Comparison of ENCODE assay signal across 25 mouse cellular contexts in genomic region chr4:41495076-41495475, GRCm38 (mm10). TPM values are rescaled to one million over a fixed set of nuclear protein-coding genes. Genes with fewer than 3 reads are reported as not detected.
DNase-seq lines count a peak whose midpoint lies in the region; ATAC-seq and TF ChIP-seq lines count a peak whose summit lies in the region.
"Had no signal": no experiment of that assay in that cellular context is flagged by ENCODE, and none has a peak within 500 bp of the region (broad histone marks: within the 10 kb centered on the region; RNA-seq: fewer than 3 reads in every experiment).

No protein-coding gene starts in this region.

- no peak overlapping the region for H3K4me2 ChIP-seq in intestine, embryonic 15.5 days (replicated peaks)
- no peak overlapping the region for H3K4me2 ChIP-seq in intestine, postnatal 0 days (replicated peaks; ENCODE audit: low read depth)
- no peak overlapping the region for H3K4me2 ChIP-seq in midbrain, embryonic 16.5 days (ENCODE audit: low read length)
- no peak overlapping the region for H3K4me2 ChIP-seq in midbrain, embryonic 13.5 days (replicated peaks)
- peak overlapping the region; percentile 40 for H3K4me2 ChIP-seq in myocyte (ENCODE audit: low read depth)
- H3K4me2 ChIP-seq: heart, embryonic 13.5 days; hindbrain, embryonic 15.5 days had no signal

- ATAC-seq in intestine, embryonic 15.5 days, result no peak
- no peak for ATAC-seq in intestine, postnatal 0 days
- no peak for ATAC-seq in midbrain, embryonic 16.5 days
- no peak for ATAC-seq in midbrain, embryonic 13.5 days
- ATAC-seq: CD4-positive, CD25-positive, alpha-beta regulatory T cell, adult 4 months had no signal

- TF ChIP-seq POLR2A in myocyte (IDR thresholded peaks at IDR 0.05; ENCODE audit: insufficient read length, low read depth), result no peak

- DNase-seq in layer of hippocampus, adult 2 months (ENCODE audit: low spot score in 2 of 2), result no peak
- DNase-seq in layer of hippocampus, adult 18-20 months (ENCODE audit: low spot score in 2 of 2), result no peak
- no peak for DNase-seq in thymus, postnatal 36 days
- DNase-seq: adrenal gland, adult 8-10 months; adrenal gland, postnatal 25 days; cerebellum, adult 18-20 months; cerebellum, adult 9-10 months; cerebellum, postnatal 14 days; forebrain, postnatal 0 days; gastrocnemius, postnatal 36 days; heart, adult 2 months; heart, postnatal 14 days had no signal

- no peaks in the 10 kb centered on the region for H3K36me3 ChIP-seq in intestine, embryonic 15.5 days
- peaks cover 38% of the 10 kb centered on the region for H3K36me3 ChIP-seq in intestine, postnatal 0 days (ENCODE audit: control insufficient read depth, insufficient read depth)
- H3K36me3 ChIP-seq in midbrain, embryonic 16.5 days (ENCODE audit: control insufficient read depth, insufficient read depth, low read length), result no peaks in the 10 kb centered on the region; the same call in 1 of the 2 replicates
- 0 out of 2 replicates have a peak, but pooled peaks cover 6% of the 10 kb centered on the region for H3K36me3 ChIP-seq in midbrain, embryonic 13.5 days
- H3K36me3 ChIP-seq in myocyte (ENCODE audit: control insufficient read depth, insufficient read depth), result no peaks in the 10 kb centered on the region
- H3K36me3 ChIP-seq: heart, embryonic 10.5 days; heart, embryonic 13.5 days; hindbrain, embryonic 15.5 days had no signal

- H3K4me3 ChIP-seq in intestine, embryonic 15.5 days (replicated peaks), result no peak overlapping the region
- H3K4me3 ChIP-seq in intestine, postnatal 0 days (ENCODE audit: low read depth, low read length), result no peak overlapping the region
- H3K4me3 ChIP-seq in layer of hippocampus, adult 2 months, result no peak overlapping the region; the same call in 1 of the 2 replicates
- H3K4me3 ChIP-seq in midbrain, embryonic 16.5 days (ENCODE audit: low read depth, low read length), result no peak overlapping the region
- no peak overlapping the region for H3K4me3 ChIP-seq in midbrain, embryonic 13.5 days (replicated peaks)
- H3K4me3 ChIP-seq in myocyte, result no peak overlapping the region
- H3K4me3 ChIP-seq: heart, adult 2 months; heart, embryonic 10.5 days; heart, embryonic 13.5 days; hindbrain, embryonic 15.5 days had no signal

- peaks cover 16% of the 10 kb centered on the region for H3K4me1 ChIP-seq in intestine, embryonic 15.5 days (replicated peaks)
- 0 out of 2 replicates have a peak, but pooled peaks cover 5% of the 10 kb centered on the region for H3K4me1 ChIP-seq in intestine, postnatal 0 days (replicated peaks; ENCODE audit: control insufficient read depth, insufficient read depth, low read length)
- H3K4me1 ChIP-seq in midbrain, embryonic 16.5 days (ENCODE audit: control insufficient read depth, insufficient read depth, low read length), result peaks cover 6% of the 10 kb centered on the region; the same call in 1 of the 2 replicates
- H3K4me1 ChIP-seq in midbrain, embryonic 13.5 days (replicated peaks), result peaks cover 24% of the 10 kb centered on the region

- no peak for TF ChIP-seq CTCF in intestine, postnatal 0 days (IDR thresholded peaks at IDR 0.05; ENCODE audit: low read depth)
- TF ChIP-seq CTCF in layer of hippocampus, adult 2 months (conservative IDR thresholded peaks at IDR 0.05), result no peak

- 77% methylated on average over 4 of the region's 4 CpGs for WGBS in intestine, embryonic 15.5 days
- 80% methylated on average over 4 of the region's 4 CpGs for WGBS in intestine, postnatal 0 days
- 74% methylated on average over 4 of the region's 4 CpGs for WGBS in midbrain, embryonic 16.5 days
- WGBS in midbrain, embryonic 13.5 days, result 81% methylated on average over 4 of the region's 4 CpGs

- no peak overlapping the region for H3ac ChIP-seq in myocyte (ENCODE audit: control insufficient read depth, insufficient read length)

- H3K27me3 ChIP-seq in intestine, embryonic 15.5 days (replicated peaks), result peaks cover 34% of the 10 kb centered on the region
- H3K27me3 ChIP-seq in intestine, postnatal 0 days (replicated peaks; ENCODE audit: control insufficient read depth, insufficient read depth, low read length), result peaks cover 21% of the 10 kb centered on the region
- H3K27me3 ChIP-seq in midbrain, embryonic 16.5 days (ENCODE audit: control insufficient read depth, insufficient read depth, low read depth, low read length), result peaks cover 29% of the 10 kb centered on the region
- H3K27me3 ChIP-seq in midbrain, embryonic 13.5 days, result peaks cover 46% of the 10 kb centered on the region
- no peaks in the 10 kb centered on the region for H3K27me3 ChIP-seq in myocyte (ENCODE audit: control insufficient read depth, insufficient read depth, insufficient read length)

- no peaks in the 10 kb centered on the region for H3K9me3 ChIP-seq in intestine, embryonic 15.5 days
- H3K9me3 ChIP-seq in intestine, postnatal 0 days (ENCODE audit: control insufficient read depth), result no peaks in the 10 kb centered on the region
- no peaks in the 10 kb centered on the region for H3K9me3 ChIP-seq in midbrain, embryonic 16.5 days (replicated peaks; ENCODE audit: control insufficient read depth, low read length, poor library complexity, severe bottlenecking)
- H3K9me3 ChIP-seq in midbrain, embryonic 13.5 days, result no peaks in the 10 kb centered on the region
- H3K9me3 ChIP-seq: heart, embryonic 10.5 days; heart, embryonic 13.5 days; hindbrain, embryonic 15.5 days had no signal

- no peak overlapping the region for H3K9ac ChIP-seq in intestine, embryonic 15.5 days
- no peak overlapping the region for H3K9ac ChIP-seq in intestine, postnatal 0 days (ENCODE audit: low read depth, low read length)
- no peak overlapping the region for H3K9ac ChIP-seq in midbrain, embryonic 16.5 days (ENCODE audit: low read depth, low read length)
- H3K9ac ChIP-seq in midbrain, embryonic 13.5 days (replicated peaks), result no peak overlapping the region
- H3K9ac ChIP-seq: forebrain, postnatal 0 days; heart, embryonic 13.5 days; hindbrain, embryonic 15.5 days had no signal

- 0 out of 2 replicates have a peak overlapping the region, but pooled peaks have one; percentile 54 for H3K27ac ChIP-seq in intestine, embryonic 15.5 days
- H3K27ac ChIP-seq in intestine, postnatal 0 days (ENCODE audit: low read depth, low read length), result no peak overlapping the region
- peak overlapping the region; percentile 80 for H3K27ac ChIP-seq in layer of hippocampus, adult 2 months
- peak overlapping the region; percentile 33; the same call in 1 of the 2 replicates for H3K27ac ChIP-seq in midbrain, embryonic 16.5 days (ENCODE audit: low read length)
- H3K27ac ChIP-seq in midbrain, embryonic 13.5 days, result no peak overlapping the region
- H3K27ac ChIP-seq: heart, adult 2 months; heart, embryonic 10.5 days; heart, embryonic 13.5 days; hindbrain, embryonic 15.5 days had no signal

- no peaks in the 10 kb centered on the region for H3K79me2 ChIP-seq in myocyte (ENCODE audit: control insufficient read depth, insufficient read depth)

TF ChIP-seq in myocyte, 11 proteins besides CTCF, POLR2A, EP300 and RAD21:
- no peak for TF ChIP-seq POLR2AphosphoS2 (IDR thresholded peaks at IDR 0.05; ENCODE audit: insufficient read length, low read depth)
- TF ChIP-seq MYOG (IDR thresholded peaks at IDR 0.05; ENCODE audit: control insufficient read depth in 1 of 3, insufficient read depth in 1 of 3, insufficient read length in 2 of 3, low read depth in 2 of 3), result no peak
- TF ChIP-seq CEBPB (IDR thresholded peaks at IDR 0.05; ENCODE audit: insufficient read depth, poor library complexity, severe bottlenecking), result no peak
- no peak for TF ChIP-seq MAX (IDR thresholded peaks at IDR 0.05; ENCODE audit: low read depth)

RNA-seq across cellular contexts. Expression of gene AI464131, which starts 7.8 kb away (rescaled TPM):
- 8.1 and 9.4 TPM in 2 replicates for polyA plus RNA-seq in intestine, embryonic 15.5 days (2015; fragmentation: Nextera tagmentation; extraction: Ambion mirVana)
- polyA plus RNA-seq in intestine, postnatal 0 days (2015; fragmentation: Nextera tagmentation; extraction: Ambion mirVana), result 11.6 and 13.7 TPM in 2 replicates
- total RNA-seq in layer of hippocampus, adult 2 months (2021), result 10 to 100 TPM; 31.4 to 31.8 TPM
- total RNA-seq in layer of hippocampus, adult 18-20 months (2021), result 10 to 100 TPM; 29.0 to 29.3 TPM
- 7.4 and 11.6 TPM in 2 replicates for polyA plus RNA-seq in midbrain, embryonic 16.5 days (2015; fragmentation: Nextera tagmentation; extraction: Ambion mirVana)
- polyA plus RNA-seq in midbrain, embryonic 13.5 days (2015; fragmentation: Nextera tagmentation; extraction: Ambion mirVana), result 5.5 and 5.7 TPM in 2 replicates
- 33.9 TPM for polyA plus RNA-seq in myocyte (2012; fragmentation: generic; extraction: Trizol)
- total RNA-seq: granulocyte monocyte progenitor cell, adult 5-6 weeks had no signal
- polyA plus RNA-seq: CD4-positive, CD25-positive, alpha-beta regulatory T cell, adult 4 months had no signal

RNA-seq across cellular contexts. Expression of gene 1110017D15Rik, which starts 22.1 kb away (rescaled TPM):
- polyA plus RNA-seq in intestine, embryonic 15.5 days (2015; fragmentation: Nextera tagmentation; extraction: Ambion mirVana), result 0.28 and 0.55 TPM in 2 replicates
- 0.52 and 2.0 TPM in 2 replicates for polyA plus RNA-seq in intestine, postnatal 0 days (2015; fragmentation: Nextera tagmentation; extraction: Ambion mirVana)
- total RNA-seq in layer of hippocampus, adult 2 months (2021), result 1 to 10 TPM; 4.5 to 6.1 TPM
- 1 to 10 TPM; 4.5 to 7.0 TPM for total RNA-seq in layer of hippocampus, adult 18-20 months (2021)
- polyA plus RNA-seq in midbrain, embryonic 16.5 days (2015; fragmentation: Nextera tagmentation; extraction: Ambion mirVana), result 15.1 and 18.5 TPM in 2 replicates
- polyA plus RNA-seq in midbrain, embryonic 13.5 days (2015; fragmentation: Nextera tagmentation; extraction: Ambion mirVana), result 8.3 and 8.5 TPM in 2 replicates
- 0.06 TPM for polyA plus RNA-seq in myocyte (2012; fragmentation: generic; extraction: Trizol)
- total RNA-seq: gastrocnemius, adult 8-10 months; granulocyte monocyte progenitor cell, adult 5-6 weeks; heart, adult 2 months; heart, postnatal 4 days; MEL had no signal
- polyA plus RNA-seq: CD4-positive, CD25-positive, alpha-beta regulatory T cell, adult 4 months had no signal

RNA-seq across cellular contexts. Expression of gene Nudt2, which starts 30.1 kb away (rescaled TPM):
- polyA plus RNA-seq in intestine, embryonic 15.5 days (2015; fragmentation: Nextera tagmentation; extraction: Ambion mirVana), result 61.4 and 62.3 TPM in 2 replicates
- polyA plus RNA-seq in intestine, postnatal 0 days (2015; fragmentation: Nextera tagmentation; extraction: Ambion mirVana), result 34.9 and 35.7 TPM in 2 replicates
- total RNA-seq in layer of hippocampus, adult 2 months (2021), result 10 to 100 TPM; 29.3 to 30.4 TPM
- 10 to 100 TPM; 29.5 to 32.0 TPM for total RNA-seq in layer of hippocampus, adult 18-20 months (2021)
- polyA plus RNA-seq in midbrain, embryonic 16.5 days (2015; fragmentation: Nextera tagmentation; extraction: Ambion mirVana), result 70.6 and 80.8 TPM in 2 replicates
- polyA plus RNA-seq in midbrain, embryonic 13.5 days (2015; fragmentation: Nextera tagmentation; extraction: Ambion mirVana), result 62.0 and 62.7 TPM in 2 replicates
- 36.9 TPM for polyA plus RNA-seq in myocyte (2012; fragmentation: generic; extraction: Trizol)

RNA-seq across cellular contexts. Expression of gene Kif24, which starts 30.4 kb away (rescaled TPM):
- polyA plus RNA-seq in intestine, embryonic 15.5 days (2015; fragmentation: Nextera tagmentation; extraction: Ambion mirVana), result 5.2 and 6.8 TPM in 2 replicates
- 1.3 and 1.4 TPM in 2 replicates for polyA plus RNA-seq in intestine, postnatal 0 days (2015; fragmentation: Nextera tagmentation; extraction: Ambion mirVana)
- total RNA-seq in layer of hippocampus, adult 2 months (2021), result 1 to 10 TPM; 1.2 to 1.3 TPM
- 1 to 10 TPM in 1 of 2 experiments, under 1 TPM in 1; 0.52 to 1.0 TPM for total RNA-seq in layer of hippocampus, adult 18-20 months (2021)
- 2.5 and 3.0 TPM in 2 replicates for polyA plus RNA-seq in midbrain, embryonic 16.5 days (2015; fragmentation: Nextera tagmentation; extraction: Ambion mirVana)
- 5.2 and 6.3 TPM in 2 replicates for polyA plus RNA-seq in midbrain, embryonic 13.5 days (2015; fragmentation: Nextera tagmentation; extraction: Ambion mirVana)
- 7.2 TPM for polyA plus RNA-seq in myocyte (2012; fragmentation: generic; extraction: Trizol)

Comparison
In these comparisons a context has a peak if more than half of its experiments do, and no peak if none do; other contexts are left out.
1. H3K27ac ChIP-seq: peak in intestine, embryonic 15.5 days (single experiment), layer of hippocampus, adult 2 months (single experiment) and midbrain, embryonic 16.5 days (single experiment); none in intestine, postnatal 0 days (single experiment) and midbrain, embryonic 13.5 days (single experiment).